Mouse (Mus musculus) CH12.LX (cell line): ENCODE results near the gene Pdzd2. TPM values are rescaled to one million over a fixed set of nuclear protein-coding genes. Genes with fewer than 3 reads are reported as not detected.
A peak's percentile ranks its signal among the peaks of the same experiment; 100 is the strongest.

ENCODE experiments used
- DNase-seq: peaks from one replicate; pipeline ENCODE4 v3.0.0-alpha.2; 2013; ENCODE audit errors: extremely low read depth
- H3K27ac ChIP-seq: 2 replicates; pipeline ENCODE4 v1.5.1; 2012; ENCODE audit warnings: low read depth, mild to moderate bottlenecking, control low read depth, moderate library complexity; ENCODE audit not compliant: insufficient read depth
- H3K27me3 ChIP-seq: replicated peaks from 2 replicates; pipeline ENCODE3; 2012; ENCODE audit warnings: inconsistent platforms
- H3K36me3 ChIP-seq, 2 experiments: replicated peaks in 1 of 2; 2 replicates each; pipeline versions ENCODE3 to v1.6.1; 2012; ENCODE audit warnings: inconsistent platforms in 1 of 2, low read length in 1 of 2, mild to moderate bottlenecking in 1 of 2, mixed read lengths in 1 of 2, moderate library complexity in 1 of 2; ENCODE audit not compliant: control insufficient read depth in 1 of 2, insufficient read depth in 1 of 2
- H3K4me1 ChIP-seq, 2 experiments: 2 replicates each; pipeline ENCODE4 v1.6.1; 2012; ENCODE audit warnings: inconsistent platforms in 1 of 2, moderate library complexity in 1 of 2; ENCODE audit not compliant: insufficient read depth in 2 of 2, control insufficient read depth in 1 of 2
- H3K4me2 ChIP-seq: 2 replicates; pipeline ENCODE4 v1.6.1; 2012; ENCODE audit warnings: low read depth, mild to moderate bottlenecking, control low read depth; ENCODE audit not compliant: poor library complexity, insufficient read depth, severe bottlenecking
- H3K4me3 ChIP-seq, 3 experiments: fragments of 150-350 bp in 1 of 3; sonication (generic) in 1 of 3; replicated peaks in 1 of 3; 2 replicates each; pipeline versions ENCODE3 to v1.5.1; 2011 to 2012; ENCODE audit warnings: low read depth in 2 of 3, low read length in 2 of 3, mild to moderate bottlenecking in 2 of 3, moderate library complexity in 2 of 3, control low read depth in 1 of 3, improper control_type of control experiment in 1 of 3, inconsistent platforms in 1 of 3, mixed read lengths in 1 of 3; ENCODE audit not compliant: poor library complexity in 1 of 3
- H3K79me2 ChIP-seq: replicated peaks from 2 replicates; pipeline ENCODE4 v1.6.1; 2012; ENCODE audit warnings: mild to moderate bottlenecking, moderate library complexity; ENCODE audit not compliant: control insufficient read depth, poor library complexity, insufficient read depth, severe bottlenecking; ENCODE audit errors: extremely low read depth
- H3K9ac ChIP-seq: 2 replicates; pipeline ENCODE4 v1.6.1; 2012; ENCODE audit warnings: low read depth, mild to moderate bottlenecking, control low read depth, moderate library complexity; ENCODE audit not compliant: insufficient read depth
- H3K9me3 ChIP-seq: replicated peaks from 2 replicates; pipeline ENCODE3; 2012; ENCODE audit warnings: low read length, inconsistent platforms, mixed read lengths
- BHLHE40 ChIP-seq: IDR thresholded peaks from 2 replicates; pipeline ENCODE4 v1.6.1; 2011; ENCODE audit warnings: mild to moderate bottlenecking, low read depth, low read length, improper control_type of control experiment
- CHD1 ChIP-seq: IDR thresholded peaks from 2 replicates; pipeline ENCODE4 v1.6.1; 2012; ENCODE audit warnings: low read depth, low read length, improper control_type of control experiment, inconsistent platforms
- CHD2 ChIP-seq: IDR thresholded peaks from 2 replicates; pipeline ENCODE4 v1.6.1; 2011; ENCODE audit warnings: low read length, improper control_type of control experiment
- CTCF ChIP-seq, 2 experiments: IDR thresholded peaks in 1 of 2; conservative IDR thresholded peaks in 1 of 2; 2 replicates each; pipeline ENCODE4 v1.5.1; 2011 to 2012; ENCODE audit warnings: low read depth in 2 of 2, low read length in 2 of 2, improper control_type of control experiment in 1 of 2, inconsistent platforms in 1 of 2, mild to moderate bottlenecking in 1 of 2, moderate library complexity in 1 of 2
- E2F4 ChIP-seq: IDR thresholded peaks from 2 replicates; pipeline ENCODE4 v1.6.1; 2011; ENCODE audit warnings: low read depth, low read length, improper control_type of control experiment; ENCODE audit not compliant: insufficient replicate concordance
- ELF1 ChIP-seq: IDR thresholded peaks from 2 replicates; pipeline ENCODE4 v1.6.1; 2014; ENCODE audit warnings: low read depth, mild to moderate bottlenecking, inconsistent platforms, low read length, improper control_type of control experiment
- EP300 ChIP-seq: IDR thresholded peaks from 2 replicates; pipeline ENCODE4 v1.6.1; 2011; ENCODE audit warnings: low read length, improper control_type of control experiment
- ETS1 ChIP-seq: conservative IDR thresholded peaks from 2 replicates; pipeline ENCODE4 v1.6.1; 2012; ENCODE audit warnings: low read depth, mild to moderate bottlenecking, inconsistent platforms, low read length, improper control_type of control experiment, moderate library complexity
- GABPA ChIP-seq: IDR thresholded peaks from 2 replicates; pipeline ENCODE4 v1.6.1; 2012; ENCODE audit warnings: low read depth, low read length, improper control_type of control experiment, inconsistent platforms; ENCODE audit not compliant: insufficient replicate concordance
- HCFC1 ChIP-seq: IDR thresholded peaks from 2 replicates; pipeline ENCODE4 v1.6.1; 2012; ENCODE audit warnings: low read depth, mild to moderate bottlenecking, inconsistent platforms, low read length, improper control_type of control experiment
- IRF4 ChIP-seq: IDR thresholded peaks from 2 replicates; pipeline ENCODE4 v1.6.1; 2014; ENCODE audit warnings: low read depth, mild to moderate bottlenecking, inconsistent platforms, low read length, improper control_type of control experiment
- JUN ChIP-seq: IDR thresholded peaks from 2 replicates; pipeline ENCODE4 v1.6.1; 2011; ENCODE audit warnings: low read depth, mild to moderate bottlenecking, low read length, improper control_type of control experiment, moderate library complexity; ENCODE audit not compliant: insufficient read depth
- JUND ChIP-seq: conservative IDR thresholded peaks from 2 replicates; pipeline ENCODE4 v1.6.1; 2011; ENCODE audit warnings: low read depth, low read length, improper control_type of control experiment
- KAT2A ChIP-seq: IDR thresholded peaks from 2 replicates; pipeline ENCODE4 v1.6.1; 2012; ENCODE audit warnings: low read length, improper control_type of control experiment, inconsistent platforms; ENCODE audit not compliant: insufficient replicate concordance
- MAFK ChIP-seq: IDR thresholded peaks from 2 replicates; pipeline ENCODE4 v1.6.1; 2011; ENCODE audit warnings: low read length, improper control_type of control experiment; ENCODE audit not compliant: insufficient replicate concordance
- MAX ChIP-seq: IDR thresholded peaks from 2 replicates; pipeline ENCODE4 v1.6.1; 2011; ENCODE audit warnings: low read length, improper control_type of control experiment
- MAZ ChIP-seq: IDR thresholded peaks from 2 replicates; pipeline ENCODE4 v1.6.1; 2012; ENCODE audit warnings: low read depth, mild to moderate bottlenecking, inconsistent platforms, low read length, improper control_type of control experiment, moderate library complexity
- MEF2A ChIP-seq: IDR thresholded peaks from 2 replicates; pipeline ENCODE4 v1.6.1; 2014; ENCODE audit warnings: low read depth, mild to moderate bottlenecking, inconsistent platforms, low read length, improper control_type of control experiment, borderline replicate concordance
- MXI1 ChIP-seq: IDR thresholded peaks from 2 replicates; pipeline ENCODE4 v1.6.1; 2011; ENCODE audit warnings: mild to moderate bottlenecking, low read depth, low read length, improper control_type of control experiment
- MYC ChIP-seq: IDR thresholded peaks from 2 replicates; pipeline ENCODE4 v1.6.1; 2011; ENCODE audit warnings: low read depth, mild to moderate bottlenecking, improper control_type of control experiment, low read length
- NELFE ChIP-seq: IDR thresholded peaks from 2 replicates; pipeline ENCODE4 v1.6.1; 2011; ENCODE audit warnings: low read depth, low read length, improper control_type of control experiment
- NRF1 ChIP-seq: IDR thresholded peaks from 2 replicates; pipeline ENCODE4 v1.6.1; 2014; ENCODE audit warnings: low read depth, mild to moderate bottlenecking, inconsistent platforms, low read length, improper control_type of control experiment, moderate library complexity
- PAX5 ChIP-seq: IDR thresholded peaks from 2 replicates; pipeline ENCODE4 v1.6.1; 2012; ENCODE audit warnings: low read length, inconsistent platforms, mixed read lengths
- POLR2A ChIP-seq: IDR thresholded peaks from 2 replicates; pipeline ENCODE4 v1.6.1; 2011; ENCODE audit warnings: low read depth, mild to moderate bottlenecking, improper control_type of control experiment, low read length
- POLR2AphosphoS2 ChIP-seq: IDR thresholded peaks from 2 replicates; pipeline ENCODE4 v1.6.1; 2011; ENCODE audit warnings: low read depth, low read length, improper control_type of control experiment
- RAD21 ChIP-seq: IDR thresholded peaks from 2 replicates; pipeline ENCODE4 v1.6.1; 2011; ENCODE audit warnings: low read depth, mild to moderate bottlenecking, low read length, improper control_type of control experiment, moderate library complexity
- RCOR1 ChIP-seq: conservative IDR thresholded peaks from 2 replicates; pipeline ENCODE4 v1.6.1; 2012; ENCODE audit warnings: low read depth, mild to moderate bottlenecking, inconsistent platforms, low read length, improper control_type of control experiment
- SIN3A ChIP-seq: IDR thresholded peaks from 2 replicates; pipeline ENCODE4 v1.6.1; 2012; ENCODE audit warnings: low read length, improper control_type of control experiment, inconsistent platforms
- SMC3 ChIP-seq: IDR thresholded peaks from 2 replicates; pipeline ENCODE4 v1.6.1; 2011; ENCODE audit warnings: low read depth, low read length, improper control_type of control experiment
- TBP ChIP-seq: conservative IDR thresholded peaks from 2 replicates; pipeline ENCODE4 v1.6.1; 2011; ENCODE audit warnings: low read depth, low read length, improper control_type of control experiment
- TCF12 ChIP-seq: IDR thresholded peaks from 2 replicates; pipeline ENCODE4 v1.6.1; 2014; ENCODE audit warnings: low read depth, mild to moderate bottlenecking, inconsistent platforms, low read length, improper control_type of control experiment
- UBTF ChIP-seq: IDR thresholded peaks from 2 replicates; pipeline ENCODE4 v1.6.1; 2012; ENCODE audit warnings: low read depth, mild to moderate bottlenecking, inconsistent platforms, low read length, improper control_type of control experiment, moderate library complexity
- USF1 ChIP-seq: IDR thresholded peaks from 2 replicates; pipeline ENCODE4 v1.6.1; 2014; ENCODE audit warnings: low read depth, mild to moderate bottlenecking, inconsistent platforms, low read length, improper control_type of control experiment
- USF2 ChIP-seq: conservative IDR thresholded peaks from 2 replicates; pipeline ENCODE4 v1.6.1; 2011; ENCODE audit warnings: low read depth, low read length, improper control_type of control experiment
- ZC3H11A ChIP-seq: IDR thresholded peaks from 2 replicates; pipeline ENCODE4 v1.6.1; 2012; ENCODE audit warnings: low read depth, mild to moderate bottlenecking, inconsistent platforms, low read length, improper control_type of control experiment
- ZKSCAN1 ChIP-seq: IDR thresholded peaks from 2 replicates; pipeline ENCODE4 v1.6.1; 2012; ENCODE audit warnings: low read depth, inconsistent platforms, low read length, improper control_type of control experiment, borderline replicate concordance
- ZMIZ1 ChIP-seq: IDR thresholded peaks from 2 replicates; pipeline ENCODE4 v1.6.1; 2012; ENCODE audit warnings: low read depth, mild to moderate bottlenecking, inconsistent platforms, low read length, improper control_type of control experiment
- ZNF384 ChIP-seq: IDR thresholded peaks from 2 replicates; pipeline ENCODE4 v1.6.1; 2012; ENCODE audit warnings: low read depth, low read length, improper control_type of control experiment, inconsistent platforms
- dilution Hi-C: fragments of 300-500 bp; cut with MboI; formaldehyde crosslinking; loops from 2 replicates; pipeline ENCODE4 v1.14.3; 2020; ENCODE audit warnings: low sequenced_read_pairs; ENCODE audit not compliant: extremely low pct_unique_long_range_greater_than_20kb, extremely low pct_ligation_motif_present
- in situ Hi-C: fragments of 300-500 bp; cut with MboI; formaldehyde crosslinking; loops from 3 replicates; pipeline ENCODE4 v1.14.3; 2019; ENCODE audit warnings: low sequenced_read_pairs, low pct_ligation_motif_present, low pct_unique_long_range_greater_than_20kb, mixed read lengths
- polyA plus RNA-seq: library from polyadenylated mRNA; unstranded; fragments of >175 nt; gene quantifications from 2 replicates; pipeline ENCODE4 v1.2.1, GENCODE M21; 2012; ENCODE audit warnings: low read depth; ENCODE audit not compliant: insufficient read length
- total RNA-seq, 2 experiments: library from RNA; depleted of rRNA; stranded (reverse); fragments of 300-350 nt in 1 of 2; fragments of >200 nt in 1 of 2; gene quantifications; 2 replicates each; pipeline ENCODE4 v1.2.3; 2012 to 2014

Pdzd2 gene
- total and polyA plus RNA-seq, 3 experiments, result 0.04 to 0.24 (median 0.17) TPM

GRCm38 (mm10) chr15:12481261-12481660, 258.5 kb downstream of the Pdzd2 start:
- peak; percentile 47; the same call in 1 of the 2 replicates for TF ChIP-seq MYC
- TF ChIP-seq NELFE, result 0 out of 2 replicates have a peak, but pooled peaks have one; percentile 17
- no peak for TF ChIP-seq TBP
- TF ChIP-seq POLR2A, result no peak
- no peak for TF ChIP-seq ZNF384
- TF ChIP-seq ZC3H11A, result no peak
- TF ChIP-seq IRF4, result peak; percentile 96
- no peak for TF ChIP-seq GABPA
- peak; percentile 45 for TF ChIP-seq ELF1
- peak; percentile 74; the same call in 1 of the 2 replicates for TF ChIP-seq MEF2A
- peak; percentile 84 for TF ChIP-seq ETS1
- peak; percentile 97 for TF ChIP-seq EP300
- TF ChIP-seq JUN, result peak; percentile 86
- TF ChIP-seq MAFK, result peak; percentile 64
- TF ChIP-seq KAT2A, result 0 out of 2 replicates have a peak, but pooled peaks have one; percentile 38
- TF ChIP-seq USF2, result no peak
- TF ChIP-seq HCFC1, result peak; percentile 40
- peak; percentile 84 for TF ChIP-seq TCF12
- peak; percentile 48; the same call in 1 of the 2 replicates for TF ChIP-seq MAX
- no peak for TF ChIP-seq USF1
- no peak for TF ChIP-seq MXI1
- TF ChIP-seq BHLHE40, result peak; percentile 87
- TF ChIP-seq UBTF, result no peak
- no peak for TF ChIP-seq PAX5
- TF ChIP-seq RCOR1, result peak; percentile 97
- TF ChIP-seq NRF1, result no peak
- no peak for TF ChIP-seq CHD1
- TF ChIP-seq SMC3, result peak; percentile 10; the same call in 1 of the 2 replicates
- TF ChIP-seq SIN3A, result peak; percentile 57; the same call in 1 of the 2 replicates
- peak; percentile 89 for TF ChIP-seq JUND
- TF ChIP-seq MAZ, result peak; percentile 63; the same call in 1 of the 2 replicates
- peak; percentile 86 for TF ChIP-seq CHD2
- no peak for TF ChIP-seq CTCF (conservative IDR thresholded peaks at IDR 0.05 in 1 of 2, IDR thresholded peaks at IDR 0.05 in 1 of 2; ENCODE audit: low read depth in 2 of 2, low read length in 2 of 2)
- TF ChIP-seq ZKSCAN1, result no peak
- no peak for TF ChIP-seq POLR2AphosphoS2
- no peak for TF ChIP-seq RAD21
- no peak for TF ChIP-seq E2F4
- TF ChIP-seq ZMIZ1, result peak; percentile 48; the same call in 1 of the 2 replicates
- dilution Hi-C loops, result no loop called here

More at GRCm38 (mm10) chr15:12481261-12481660, 258.5 kb downstream of the Pdzd2 start:
- DNase-seq, result peak; percentile 65
- no peaks in the 10 kb centered on the region for H3K27me3 ChIP-seq
- no peaks in the 10 kb centered on the region for H3K36me3 ChIP-seq
- H3K4me1 ChIP-seq, result peaks cover 14 to 35% of the 10 kb centered on the region in 2 experiments; a peak in 3 of 4 replicates
- no peak overlapping the region for H3K4me3 ChIP-seq
- no peak overlapping the region for H3K4me2 ChIP-seq
- no peaks in the 10 kb centered on the region for H3K79me2 ChIP-seq
- H3K9me3 ChIP-seq, result no peaks in the 10 kb centered on the region
- in situ Hi-C loops, result no loop called here
- H3K27ac ChIP-seq, result no peak overlapping the region
- no peak overlapping the region for H3K9ac ChIP-seq
